Mouse (Mus musculus) adrenal gland, postnatal 25 days (tissue): Measurements from ENCODE around the gene Krtap16-1. TPM values are rescaled to one million over a fixed set of nuclear protein-coding genes. Genes with fewer than 3 reads are reported as not detected.

Experiments used
- DNase-seq: peaks from one replicate; pipeline ENCODE4 v3.0.0; 2021; ENCODE audit warnings: mixed read lengths
- total RNA-seq: library from RNA; stranded (reverse); gene quantifications from 2 replicates; pipeline ENCODE4 v1.2.3, GENCODE M21; 2021

Gene Krtap16-1
- total RNA-seq, 1 experiment from 2014 or later: not detected

DNA sequence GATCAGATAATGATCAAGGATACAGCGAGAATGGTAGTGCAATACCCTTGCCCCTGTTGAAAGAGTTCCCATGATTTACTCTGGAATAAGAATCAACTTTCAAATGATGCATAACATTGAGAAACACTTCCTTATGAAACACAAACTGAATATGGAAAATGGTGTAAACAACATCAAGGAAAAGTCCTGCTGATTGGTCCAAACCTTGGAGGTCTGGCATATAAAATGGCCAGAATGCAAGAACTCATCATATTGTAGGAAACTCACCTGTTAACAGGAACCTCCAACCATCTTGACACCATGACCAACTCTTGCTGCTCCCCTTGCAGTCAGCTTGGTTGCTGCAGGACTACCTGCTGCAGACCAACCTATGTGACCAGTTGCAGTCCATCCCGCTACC, 38.2 kb downstream of the Krtap16-1 start, which contains the start of gene Krtap9-5:
Gene Krtap9-5 (plus strand): TSS at position 301 of the 400 bp plus-strand sequence.
- DNase-seq: no peak

- no peak for DNase-seq
Measured at GRCm38 (mm10) chr11:99937751-99938264, 48.6 kb downstream of the Krtap16-1 start.

- DNase-seq: no peak
Measured at GRCm38 (mm10) chr11:99935991-99936390, 50.4 kb downstream of the Krtap16-1 start, which contains the start of gene Krtap31-2. TSS of gene Krtap31-2 (plus strand) at chr11:99936291.

Other genes starting within 250 kb of the Krtap16-1 start
- gene Gm11595, start 213.7 kb downstream of the Krtap16-1 start, total RNA-seq: not detected in 2 replicates
- gene Krtap4-8, start 205.9 kb downstream of the Krtap16-1 start, total RNA-seq: not detected in 2 replicates
- not detected in 2 replicates for gene Krtap4-9, start 201.4 kb downstream of the Krtap16-1 start, total RNA-seq
- gene Gm11596, start 193.1 kb downstream of the Krtap16-1 start, total RNA-seq: not detected in 2 replicates
- not detected in 2 replicates for gene Gm11569, start 187.7 kb downstream of the Krtap16-1 start, total RNA-seq
- gene Gm11554, start 182.2 kb downstream of the Krtap16-1 start, total RNA-seq: not detected in 2 replicates
- not detected in 2 replicates for gene Krtap4-13, start 176.7 kb downstream of the Krtap16-1 start, total RNA-seq
- gene Gm11564, start 170.9 kb downstream of the Krtap16-1 start, total RNA-seq: not detected in 2 replicates
- not detected in 2 replicates for gene 2300003K06Rik, start 148.5 kb downstream of the Krtap16-1 start, total RNA-seq
- not detected in 2 replicates for gene Krtap4-16, start 135.0 kb downstream of the Krtap16-1 start, total RNA-seq
- gene Gm11568, start 128.7 kb downstream of the Krtap16-1 start, total RNA-seq: not detected in 2 replicates
- not detected in 2 replicates for gene Gm11559, start 122.1 kb downstream of the Krtap16-1 start, total RNA-seq
- not detected in 2 replicates for gene Krtap9-1, start 113.2 kb downstream of the Krtap16-1 start, total RNA-seq
- gene Gm11567, start 107.4 kb downstream of the Krtap16-1 start, total RNA-seq: not detected in 2 replicates
- not detected in 2 replicates for gene Krtap31-1, start 78.7 kb downstream of the Krtap16-1 start, total RNA-seq
- gene Gm11565, start 71.8 kb downstream of the Krtap16-1 start, total RNA-seq: not detected in 2 replicates
- gene Krtap31-2, start 50.3 kb downstream of the Krtap16-1 start, total RNA-seq: not detected in 2 replicates
- not detected in 2 replicates for gene Krtap9-5, start 38.1 kb downstream of the Krtap16-1 start, total RNA-seq
- gene Krtap29-1, start 7.5 kb downstream of the Krtap16-1 start, total RNA-seq: not detected in 2 replicates
- not detected in 2 replicates for gene Krtap17-1, start 7.4 kb upstream of the Krtap16-1 start, total RNA-seq
- not detected in 2 replicates for gene Krt33a, start 29.6 kb upstream of the Krtap16-1 start, total RNA-seq
- not detected in 2 replicates for gene Krt33b, start 43.3 kb upstream of the Krtap16-1 start, total RNA-seq
- gene Krt34, start 55.0 kb upstream of the Krtap16-1 start, total RNA-seq: not detected in 2 replicates
- gene Krt31, start 64.0 kb upstream of the Krtap16-1 start, total RNA-seq: not detected in 2 replicates
- not detected in 2 replicates for gene Krt32, start 101.6 kb upstream of the Krtap16-1 start, total RNA-seq
- not detected in 2 replicates for gene Krt35, start 109.6 kb upstream of the Krtap16-1 start, total RNA-seq
- 0.18 TPM in 1 of 2 replicates, not detected in the other for gene Krt36, start 119.0 kb upstream of the Krtap16-1 start, total RNA-seq
- not detected in 2 replicates for gene Krt13, start 135.0 kb upstream of the Krtap16-1 start, total RNA-seq
- gene Krt15, start 149.3 kb upstream of the Krtap16-1 start, total RNA-seq: not detected in 2 replicates
- 0.82 and 1.4 TPM in 2 replicates for gene Krt19, start 162.1 kb upstream of the Krtap16-1 start, total RNA-seq
- not detected in 2 replicates for gene Krt9, start 206.6 kb upstream of the Krtap16-1 start, total RNA-seq
- not detected in 2 replicates for gene Krt14, start 221.0 kb upstream of the Krtap16-1 start, total RNA-seq